Mouse (Mus musculus) lung, adult 2 months (tissue): ENCODE data around the gene Zfp13. TPM values are rescaled to one million over a fixed set of nuclear protein-coding genes. Genes with fewer than 3 reads are reported as not detected.
A peak's percentile ranks its signal among the peaks of the same experiment; 100 is the strongest.

Experiments used
- DNase-seq: peaks from one replicate; pipeline ENCODE4 v3.0.0; 2022
- H3K4me1 ChIP-seq: fragments of 200-500 bp; 2 replicates; pipeline ENCODE4 v1.6.1; 2011; ENCODE audit warnings: low read length; ENCODE audit not compliant: control insufficient read depth, insufficient read depth
- H3K4me3 ChIP-seq: fragments of 200-500 bp; replicated peaks from 2 replicates; pipeline ENCODE3; 2011; ENCODE audit warnings: low read depth, mild to moderate bottlenecking, control low read depth, low read length; ENCODE audit errors: extremely low read depth
- CTCF ChIP-seq: fragments of 200-500 bp; IDR thresholded peaks from 2 replicates; pipeline ENCODE4 v1.5.1; 2011; ENCODE audit warnings: mild to moderate bottlenecking, low read length, control low read depth; ENCODE audit not compliant: insufficient read depth
- POLR2A ChIP-seq: fragments of 200-500 bp; IDR thresholded peaks from 2 replicates; pipeline ENCODE4 v1.6.1; 2011; ENCODE audit warnings: low read depth, mild to moderate bottlenecking, control low read depth, low read length, borderline replicate concordance; ENCODE audit errors: extremely low read depth
- WGBS: fragments of 180-500 bp; shearing (Covaris S2); methylation state at CpG from one replicate; pipeline ENCODE4 v1.1.7; 2018; 5-methylcytosine and 5-hydroxymethylcytosine counted together
- polyA plus RNA-seq: library from polyadenylated mRNA; depleted of rRNA; stranded (reverse); fragments of >200 nt; gene quantifications from 2 replicates; pipeline ENCODE4 v1.2.3, GENCODE M21; 2012

The Zfp13 gene
- polyA plus RNA-seq, 1 experiment, result 14.9 TPM

DNA sequence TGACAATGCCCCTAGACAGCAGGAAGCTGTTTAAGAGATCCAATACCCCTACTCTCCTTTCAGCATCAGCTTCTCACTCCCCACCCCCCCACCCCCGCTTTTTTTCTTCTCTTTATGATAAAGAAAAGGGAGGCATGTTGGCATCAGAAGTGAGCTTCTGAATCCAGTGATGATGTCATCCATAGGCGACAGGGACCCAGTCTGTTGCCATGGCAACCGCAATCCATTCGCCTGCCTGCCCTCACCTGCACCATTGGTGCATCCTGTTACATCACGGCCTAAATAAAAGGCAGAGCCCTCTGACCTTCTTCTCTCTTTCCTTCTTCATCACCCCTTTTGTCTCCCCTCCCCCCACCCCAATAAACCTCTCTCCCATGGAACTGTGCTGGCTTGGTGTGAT, 30.9 kb downstream of the Zfp13 start:
- no peak for TF ChIP-seq CTCF
- no peak for TF ChIP-seq POLR2A
- no peak for DNase-seq
- H3K4me1 ChIP-seq, result peaks cover 4% of the 10 kb centered on the region; the same call in 1 of the 2 replicates
- WGBS, result 43% methylated on average over 5 of the region's 5 CpGs
- no peak overlapping the region for H3K4me3 ChIP-seq

GRCm38 (mm10) chr17:23566787-23567186, 32.5 kb downstream of the Zfp13 start:
- WGBS, result 49% methylated on average over 5 of the region's 5 CpGs
- Histone ChIP-seq H3K4me3 (no peak overlapping the region), H3K4me1 (peaks cover 4% of the 10 kb centered on the region; the same call in 1 of the 2 replicates)
- TF ChIP-seq CTCF, result 0 out of 2 replicates have a peak, but pooled peaks have one; percentile 17
- TF ChIP-seq POLR2A, result no peak
- DNase-seq, result no peak

- peaks cover 4% of the 10 kb centered on the region; the same call in 1 of the 2 replicates for H3K4me1 ChIP-seq
- WGBS, result under 1% methylated on average over 8 of the region's 8 CpGs
- peak overlapping the region; percentile 92 for H3K4me3 ChIP-seq
- DNase-seq, result no peak
- TF ChIP-seq POLR2A, result no peak
Measured at GRCm38 (mm10) chr17:23564368-23564715, 34.9 kb downstream of the Zfp13 start.

GRCm38 (mm10) chr17:23563595-23564367, 35.5 kb downstream of the Zfp13 start, which contains the start of gene Zfp213:
TSS of gene Zfp213 (minus strand) at chr17:23564238.
- H3K4me1 ChIP-seq, result peaks cover 4% of the 10 kb centered on the region; the same call in 1 of the 2 replicates
- DNase-seq, result peak; percentile 92
- under 1% methylated on average over 59 of the region's 59 CpGs for WGBS
- no peak for TF ChIP-seq CTCF
- TF ChIP-seq POLR2A, result peak; percentile 80
- peak within 1 kb of the TSS; percentile 100 for H3K4me3 ChIP-seq

- H3K4me3 ChIP-seq, result no peak overlapping the region
- 57% methylated on average over 11 of the region's 11 CpGs for WGBS
- peaks cover 1% of the 10 kb centered on the region; the same call in 1 of the 2 replicates for H3K4me1 ChIP-seq
- DNase-seq, result no peak
- TF ChIP-seq POLR2A (no peak), CTCF (peak; percentile 54; the same call in 1 of the 2 replicates)
Measured at GRCm38 (mm10) chr17:23559767-23560166, 39.5 kb downstream of the Zfp13 start.

DNA sequence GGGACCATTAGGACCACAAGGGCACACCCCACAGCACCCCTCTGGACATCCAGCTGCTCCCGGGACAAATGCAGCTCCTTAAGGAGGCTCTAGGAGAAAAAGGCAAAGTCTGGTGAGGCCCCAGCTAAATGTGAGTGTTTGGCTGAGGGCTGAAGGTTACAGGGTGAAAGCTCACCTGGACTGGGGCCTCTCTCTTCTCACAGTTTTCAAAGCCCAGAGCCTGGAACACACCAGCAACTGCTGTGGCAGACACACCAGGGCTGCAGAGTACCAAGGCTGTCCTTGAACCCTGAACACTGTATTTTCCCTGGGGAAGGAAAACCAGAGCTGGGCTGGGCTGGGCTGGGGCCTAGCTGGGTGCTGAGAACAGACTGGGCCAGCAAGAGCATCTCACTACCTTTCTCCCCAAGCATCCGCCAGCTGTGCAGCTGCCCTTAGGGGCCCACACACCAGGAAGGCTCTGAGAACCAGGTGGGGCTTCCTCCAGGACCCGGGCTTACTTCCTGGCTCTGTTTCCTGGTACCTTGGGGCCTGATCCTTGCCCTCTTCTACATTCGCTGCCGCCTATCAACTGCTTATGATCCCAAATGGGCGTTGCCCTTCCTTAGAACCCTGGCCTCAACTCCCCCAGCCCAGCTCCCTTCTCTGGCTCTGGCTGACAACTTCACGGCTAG, 43.9 kb downstream of the Zfp13 start:
- 70% methylated on average over 7 of the region's 7 CpGs for WGBS
- H3K4me1 ChIP-seq, result peaks cover 3% of the 10 kb centered on the region
- H3K4me3 ChIP-seq, result no peak overlapping the region
- TF ChIP-seq CTCF (no peak), POLR2A (no peak)
- DNase-seq, result no peak

- Histone ChIP-seq H3K4me1 (peaks cover 3% of the 10 kb centered on the region), H3K4me3 (no peak overlapping the region)
- DNase-seq, result no peak
- no peak for TF ChIP-seq POLR2A
- TF ChIP-seq CTCF, result no peak
Measured at GRCm38 (mm10) chr17:23554321-23554720, 45.0 kb downstream of the Zfp13 start.

DNA sequence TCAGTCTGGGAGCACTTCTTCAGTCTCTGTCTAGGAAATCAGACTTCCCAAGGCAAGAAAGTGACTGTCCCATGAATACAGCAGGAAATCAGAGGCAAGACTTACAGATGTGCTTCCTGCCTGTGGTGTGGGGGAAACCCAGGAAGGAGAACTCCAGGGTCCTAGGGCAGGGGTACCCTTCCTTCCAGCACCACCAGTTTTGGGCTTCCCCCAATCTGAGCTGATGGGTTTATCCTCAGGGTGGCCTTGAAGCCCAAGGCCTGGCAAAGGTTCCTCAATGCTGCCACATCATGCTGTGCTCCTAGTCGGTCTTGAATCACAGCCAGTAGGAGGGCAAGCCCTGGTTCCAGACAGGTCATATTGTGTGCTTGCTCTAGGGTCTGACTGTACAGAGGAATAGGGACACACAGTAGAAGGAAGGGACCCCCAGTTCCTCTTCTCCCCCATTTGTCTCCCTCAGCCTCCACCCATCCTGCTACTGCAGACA, 45.6 kb downstream of the Zfp13 start:
- DNase-seq, result no peak
- no peak for TF ChIP-seq CTCF
- no peak for TF ChIP-seq POLR2A
- 65% methylated on average over 1 of the region's 1 CpGs for WGBS

DNA sequence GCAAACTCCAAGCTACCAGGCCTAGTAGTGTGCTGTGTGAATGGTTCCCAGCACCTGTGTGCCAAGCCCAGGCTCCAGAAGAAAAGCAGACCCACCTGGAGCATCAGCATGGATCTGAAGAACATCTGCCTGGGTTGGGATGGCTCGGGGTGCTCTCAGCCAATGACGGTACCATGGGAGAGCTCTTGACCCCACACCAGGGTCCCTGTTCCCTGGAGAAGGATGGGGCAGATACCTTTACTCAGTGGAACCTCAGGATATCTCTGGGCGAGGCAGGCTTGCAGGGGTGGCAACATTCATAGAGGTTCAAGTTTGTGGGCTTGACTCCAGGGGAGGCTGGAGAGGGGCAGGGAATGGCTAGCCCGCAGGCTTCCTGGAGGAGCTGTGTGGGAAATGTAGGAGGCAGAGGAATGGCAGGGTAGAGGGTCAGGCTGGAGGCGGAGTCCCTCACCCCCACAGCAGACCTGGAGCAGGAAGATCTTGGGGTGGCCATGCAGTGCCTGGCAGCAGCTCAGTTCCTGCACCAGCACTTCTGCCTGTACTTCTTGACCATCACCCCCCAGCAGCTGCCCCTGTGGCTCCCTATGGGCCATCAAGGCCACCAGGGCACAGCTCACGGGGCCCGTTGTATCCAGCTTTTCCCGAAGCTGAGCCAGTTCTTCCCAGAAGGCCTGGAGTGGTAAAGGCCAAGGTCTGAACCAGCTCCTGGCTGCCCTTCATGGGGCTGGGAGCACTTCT, 46.2 kb downstream of the Zfp13 start:
- WGBS, result 89% methylated on average over 8 of the region's 8 CpGs

More for the DNA sequence above, 45.6 kb downstream of the Zfp13 start:
- Histone ChIP-seq H3K4me1 (peaks cover 3% of the 10 kb centered on the region), H3K4me3 (no peak overlapping the region)

More for the DNA sequence above, 46.2 kb downstream of the Zfp13 start:
- Histone ChIP-seq H3K4me3 (no peak overlapping the region), H3K4me1 (peaks cover 3% of the 10 kb centered on the region)
- DNase-seq, result no peak
- TF ChIP-seq CTCF, result no peak
- TF ChIP-seq POLR2A, result no peak
